Mouse (Mus musculus) adrenal gland, postnatal 4 days (tissue): Measurements from ENCODE around the gene Zfp106. TPM values are rescaled to one million over a fixed set of nuclear protein-coding genes. Genes with fewer than 3 reads are reported as not detected.
"Not testable (repeated sequence)": the region's sequence is repeated elsewhere in the genome, so short reads cannot be mapped to it uniquely, and the experiment has no call there.

Experiments used
- DNase-seq, 2 experiments: peaks; one replicate each; pipeline ENCODE4 v3.0.0; 2021 to 2022; ENCODE audit warnings: low spot score in 2 of 2, mixed read lengths in 2 of 2
- long read RNA-seq, 2 experiments: library from polyadenylated mRNA; stranded (forward); transcript quantifications; one replicate each; pipeline ENCODE4 v2.0.0; 2021
- total RNA-seq, 2 experiments: library from RNA; stranded (reverse); gene quantifications; 2 replicates each; pipeline ENCODE4 v1.2.3; 2021

Gene Zfp106
- 100 to 1,000 TPM; 104 TPM for total RNA-seq
- long read RNA-seq, experiment 1, partial matches to known transcripts, result 5 of 22 reads
- long read RNA-seq, experiment 1, other reads (novel, unspliced or antisense), result 17 of 22 reads
- long read RNA-seq, experiment 2, partial matches to known transcripts, result 13 of 26 reads
- long read RNA-seq, experiment 2, other reads (novel, unspliced or antisense), result 13 of 26 reads

DNA sequence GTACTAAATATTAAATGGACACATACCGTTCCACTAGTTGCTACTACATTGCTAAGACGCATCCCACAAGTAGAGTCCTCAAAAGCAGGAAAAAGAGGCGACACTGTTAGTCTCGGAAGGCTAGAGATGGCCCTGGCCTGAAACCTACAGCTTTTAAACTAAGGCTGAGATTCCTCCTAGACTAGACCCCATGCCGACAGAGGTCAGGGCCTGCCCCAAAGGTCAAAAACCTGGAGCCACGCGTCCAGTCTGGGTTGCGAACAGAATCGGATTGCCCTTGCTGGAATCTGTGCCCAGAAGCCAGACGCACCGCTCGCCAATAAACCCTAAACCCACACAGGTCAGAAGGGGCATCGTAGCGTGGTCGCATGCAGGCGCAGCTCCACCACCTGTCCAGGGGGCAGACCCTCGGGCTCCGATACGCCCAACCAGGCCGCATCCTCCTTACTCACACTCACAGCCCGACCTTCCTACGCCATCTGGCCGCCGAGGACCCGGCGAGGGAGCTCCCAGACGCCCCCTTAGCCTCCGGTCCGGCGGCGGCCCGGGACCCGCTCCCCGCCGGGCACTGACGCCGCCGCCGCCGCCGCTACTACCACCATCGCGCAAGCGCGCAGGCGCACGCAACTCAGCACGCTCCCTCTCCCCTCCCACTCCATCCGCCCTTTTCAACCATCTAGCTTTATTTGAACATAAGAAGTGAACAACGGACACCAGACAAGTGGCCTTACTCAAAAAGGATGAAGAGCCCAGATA lies at the start of gene Zfp106:
TSS of gene Zfp106 (minus strand) at position 609 of the 756 bp plus-strand sequence.
- DNase-seq, result peak; percentile 63 to 74

DNA sequence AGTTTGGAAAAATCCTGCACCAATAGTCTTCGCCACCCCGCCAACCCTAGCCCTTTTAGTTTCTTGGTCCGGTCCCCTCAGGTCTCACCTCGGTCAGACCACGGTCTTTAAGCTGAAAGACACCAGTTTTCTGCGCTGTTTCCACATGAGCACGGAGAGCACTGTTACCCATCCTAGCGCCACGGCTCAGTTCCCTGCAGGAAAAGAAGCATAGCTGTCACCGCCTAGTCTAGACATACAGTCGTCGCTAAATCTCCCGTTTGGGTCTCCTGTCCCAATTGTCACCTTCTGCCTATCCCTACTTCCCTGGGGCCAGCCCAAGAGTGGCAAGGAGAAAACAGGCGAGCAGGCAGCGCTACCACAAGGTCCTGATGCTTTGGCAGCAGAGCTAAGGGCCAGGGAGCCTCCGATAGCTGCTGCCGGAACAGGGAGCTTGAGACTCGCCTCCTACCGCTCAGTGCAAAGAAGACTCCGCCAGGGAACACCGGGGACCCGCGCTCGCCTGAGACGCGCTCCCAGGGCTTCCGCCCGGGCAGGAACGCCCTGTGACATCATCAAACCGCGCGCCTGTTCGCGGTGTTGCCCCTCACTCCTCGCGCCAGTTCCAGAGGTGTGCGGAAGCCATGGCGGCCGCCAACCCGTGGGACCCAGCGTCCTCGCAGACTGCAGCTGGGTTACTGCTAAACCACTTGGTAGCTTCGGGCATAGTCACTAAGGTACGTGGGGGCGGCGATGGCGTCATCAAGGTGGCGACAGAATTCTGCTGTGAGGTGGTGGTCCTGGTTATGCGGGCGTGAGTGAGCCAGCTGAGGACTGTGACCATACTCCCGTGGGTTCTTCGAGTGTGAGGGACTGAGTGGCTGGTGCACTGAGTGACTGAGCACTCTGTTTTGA lies 45.4 kb upstream of the Zfp106 start, which contains the start of the genes Haus2 and Lrrc57:
TSS of gene Haus2 (plus strand) at position 554 of the 894 bp plus-strand sequence.
TSS of gene Lrrc57 (minus strand) at position 691 of the 894 bp plus-strand sequence.
- DNase-seq, result peak; percentile 75 to 85

GRCm38 (mm10) chr2:120606021-120606690 lies 42.5 kb upstream of the Zfp106 start:
- DNase-seq, result no peak

- DNase-seq, result no peak
Measured at GRCm38 (mm10) chr2:120599506-120599905, 35.9 kb upstream of the Zfp106 start.

- no peak for DNase-seq
Measured at GRCm38 (mm10) chr2:120597734-120598133, 34.1 kb upstream of the Zfp106 start.

GRCm38 (mm10) chr2:120592227-120592626 lies 28.6 kb upstream of the Zfp106 start:
- no peak for DNase-seq

DNA sequence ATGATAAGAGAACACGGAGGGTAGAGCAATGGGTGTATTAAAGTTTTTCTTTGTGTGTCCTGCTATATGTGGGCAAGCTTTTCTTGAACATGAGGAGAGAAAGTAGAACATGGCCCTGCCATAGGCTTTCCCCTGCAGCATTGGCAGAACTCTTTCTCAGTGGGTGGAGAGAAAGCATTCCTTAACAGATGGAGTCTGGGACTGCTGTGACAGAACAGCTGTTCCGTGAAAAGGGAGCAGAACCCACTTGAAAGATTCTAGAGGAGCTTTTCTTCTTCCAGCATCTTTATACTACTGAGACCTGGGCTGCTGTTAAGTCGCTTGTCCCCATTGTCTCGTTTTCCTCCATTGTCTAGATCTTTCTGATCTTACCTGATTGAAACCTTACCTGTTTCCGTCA lies 26.1 kb upstream of the Zfp106 start:
- DNase-seq, result no peak

DNA sequence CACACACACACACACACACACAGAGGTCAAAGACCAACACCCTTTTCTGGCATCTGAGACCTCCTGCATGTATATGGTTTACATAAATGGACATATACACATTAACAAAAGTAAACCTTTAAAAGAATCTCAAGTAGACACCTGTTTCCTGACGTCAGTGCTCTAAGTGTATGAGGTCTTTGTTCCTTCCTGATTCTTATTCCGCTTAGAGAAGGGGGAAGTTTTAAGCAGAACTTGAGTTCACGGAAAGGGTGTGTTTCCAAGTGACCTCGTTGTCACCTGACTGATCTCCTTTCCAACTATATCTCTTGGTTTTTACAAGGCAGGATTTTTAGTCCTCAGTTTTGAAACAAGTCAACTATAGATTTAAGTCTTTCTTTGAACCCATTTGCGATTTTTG lies 14.6 kb upstream of the Zfp106 start:
- DNase-seq, result no peak

DNA sequence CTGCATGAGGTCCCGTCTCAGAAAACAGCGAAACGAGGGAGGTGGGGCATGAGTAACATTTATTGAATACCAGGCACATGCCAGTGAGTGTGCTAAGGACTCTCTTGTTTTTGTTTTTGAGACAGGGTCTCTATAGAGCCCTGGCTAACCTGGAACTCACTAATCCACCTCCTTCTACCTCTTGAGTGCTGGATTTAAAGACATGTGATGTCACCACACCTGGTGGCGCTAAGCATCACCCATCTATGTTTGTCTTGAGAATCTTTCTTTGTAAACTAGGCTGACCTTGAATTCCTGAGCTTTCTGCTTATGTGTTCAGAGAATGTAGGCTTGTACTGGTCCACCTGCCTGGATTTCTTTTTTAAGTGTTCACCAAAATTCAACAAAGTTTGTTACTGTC lies 14.2 kb upstream of the Zfp106 start:
- no peak for DNase-seq

GRCm38 (mm10) chr2:120575978-120576377 lies 12.3 kb upstream of the Zfp106 start:
- no peak for DNase-seq

- no peak for DNase-seq
Measured at GRCm38 (mm10) chr2:120575121-120575520, 11.5 kb upstream of the Zfp106 start.

- not testable (repeated sequence) for DNase-seq
Measured at GRCm38 (mm10) chr2:120572161-120572560, 8.5 kb upstream of the Zfp106 start.

GRCm38 (mm10) chr2:120571081-120571480 lies 7.4 kb upstream of the Zfp106 start:
- no peak for DNase-seq

DNA sequence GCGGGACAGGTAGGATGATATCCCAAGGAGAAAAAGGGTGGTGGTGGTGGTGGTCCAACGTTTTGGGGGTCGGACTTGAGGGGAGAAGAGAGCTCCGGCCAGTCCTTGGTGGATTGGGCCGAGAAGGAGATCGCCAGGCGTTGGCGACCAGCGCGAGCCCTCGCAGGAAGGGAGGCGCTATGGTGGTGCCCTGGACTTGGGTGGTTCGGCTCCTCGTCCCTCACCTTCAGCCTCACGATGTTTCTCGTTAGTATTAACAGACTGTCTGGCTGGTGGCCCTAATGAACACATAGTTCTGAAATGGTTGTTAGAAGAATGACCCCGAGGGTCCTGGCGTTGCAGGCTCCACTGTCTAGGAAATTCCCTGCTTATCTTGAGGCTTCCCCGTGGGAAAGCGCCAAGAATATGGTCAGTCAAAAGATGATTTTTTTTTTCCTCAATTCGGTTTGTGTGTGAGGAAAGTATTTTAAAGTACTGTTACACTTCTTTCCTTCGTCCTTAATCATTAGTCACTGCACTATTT lies 4.2 kb upstream of the Zfp106 start:
- no peak for DNase-seq

GRCm38 (mm10) chr2:120566886-120567797 lies 3.5 kb upstream of the Zfp106 start, which contains the start of gene Snap23:
Gene Snap23, plus strand, starts transcription at chr2:120567671.
- DNase-seq, result peak; percentile 91 to 93

DNA sequence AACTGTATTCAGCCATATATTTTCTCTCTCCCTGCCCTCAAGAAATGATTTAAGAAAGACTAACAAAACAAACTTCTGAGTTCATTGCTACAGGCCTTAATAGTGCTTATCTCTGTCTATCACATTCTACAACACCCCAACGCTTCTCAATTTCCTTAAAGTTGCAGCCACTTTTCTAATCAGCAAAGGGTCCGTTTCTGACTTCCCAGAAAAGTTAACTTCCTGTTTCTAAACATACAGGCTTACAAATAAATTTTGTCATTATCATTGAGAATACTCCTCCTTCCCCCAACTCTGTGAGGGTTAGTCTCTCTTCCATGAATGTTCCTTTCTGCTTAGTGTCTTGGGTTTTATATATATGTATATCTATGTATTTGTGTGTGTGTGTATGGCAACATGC lies 1.7 kb upstream of the Zfp106 start:
- no peak for DNase-seq

GRCm38 (mm10) chr2:120564548-120565188 lies 1.0 kb upstream of the Zfp106 start:
- DNase-seq, result not testable (repeated sequence)

- no peak for DNase-seq
Measured at GRCm38 (mm10) chr2:120562859-120563234, 796 bp downstream of the Zfp106 start.

DNA sequence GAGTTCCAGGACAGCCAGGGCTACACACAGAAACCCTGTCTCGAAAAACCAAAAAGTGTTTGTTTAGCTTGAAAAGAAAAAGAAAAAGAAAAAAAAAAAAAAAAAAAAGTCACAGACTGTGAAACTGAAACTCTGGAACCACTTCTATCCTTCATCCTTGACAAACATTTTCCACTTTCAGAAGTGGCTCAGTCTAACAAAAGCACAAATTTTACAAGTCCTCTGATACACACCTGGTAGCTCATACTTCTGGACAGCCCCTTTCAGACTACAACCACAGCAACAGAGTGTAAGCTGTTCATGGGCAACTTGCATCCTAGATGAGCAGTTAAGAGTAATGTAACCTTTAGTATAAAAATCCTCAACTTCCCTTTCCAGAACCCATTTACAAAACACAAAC lies 2.1 kb downstream of the Zfp106 start:
- DNase-seq, result no peak
